Mouse (Mus musculus) G1E (cell line): ENCODE measurements around the gene Dapp1. TPM values are rescaled to one million over a fixed set of nuclear protein-coding genes. Genes with fewer than 3 reads are reported as not detected.

Experiments
- ATAC-seq: 2 replicates; pipeline ENCODE4 v1.8.0; 2016; ENCODE audit warnings: mild to moderate bottlenecking; ENCODE audit not compliant: insufficient number of reproducible peaks, poor library complexity, low FRiP score, severe bottlenecking; ENCODE audit errors: extremely low read depth
- DNase-seq: peaks from one replicate; pipeline ENCODE4 v3.0.0; 2012; ENCODE audit warnings: low spot score
- H3K27me3 ChIP-seq: 2 replicates; pipeline ENCODE4 v1.6.1; 2012; ENCODE audit warnings: mild to moderate bottlenecking, low read length, inconsistent platforms; ENCODE audit not compliant: insufficient read depth
- H3K36me3 ChIP-seq: replicated peaks from 2 replicates; pipeline ENCODE3; 2012; ENCODE audit warnings: mild to moderate bottlenecking, inconsistent platforms
- H3K4me1 ChIP-seq: 2 replicates; pipeline ENCODE4 v1.6.1; 2012; ENCODE audit warnings: low read depth, low read length, inconsistent platforms, mixed read lengths; ENCODE audit not compliant: insufficient read depth
- H3K4me3 ChIP-seq: 2 replicates; pipeline ENCODE4 v1.5.1; 2012; ENCODE audit warnings: low read depth, mild to moderate bottlenecking, inconsistent platforms, low read length, moderate library complexity, mixed read lengths
- H3K9me3 ChIP-seq: replicated peaks from 2 replicates; pipeline ENCODE4 v1.6.1; 2012; ENCODE audit warnings: inconsistent platforms
- CTCF ChIP-seq: IDR thresholded peaks from 2 replicates; pipeline ENCODE4 v1.5.1; 2012; ENCODE audit warnings: low read depth, low read length, inconsistent platforms, mixed read lengths
- GATA1 ChIP-seq: IDR thresholded peaks from 2 replicates; pipeline ENCODE4 v1.6.1; 2012; ENCODE audit warnings: borderline replicate concordance, low read length, inconsistent platforms, mixed read lengths
- GATA2 ChIP-seq: IDR thresholded peaks from 2 replicates; pipeline ENCODE4 v1.6.1; 2012; ENCODE audit warnings: low read depth, low read length, inconsistent platforms, borderline replicate concordance
- POLR2AphosphoS5 ChIP-seq: IDR thresholded peaks from 2 replicates; pipeline ENCODE4 v1.6.1; 2012; ENCODE audit warnings: low read depth, low read length, inconsistent platforms; ENCODE audit not compliant: insufficient replicate concordance
- TAL1 ChIP-seq: conservative IDR thresholded peaks from 2 replicates; pipeline ENCODE4 v1.6.1; 2012; ENCODE audit warnings: low read depth, low read length, inconsistent platforms, mixed read lengths
- polyA plus RNA-seq: library from polyadenylated mRNA; stranded (reverse); fragments of >175 nt; gene quantifications from 2 replicates; pipeline ENCODE4 v1.2.3, GENCODE M21; 2012
- total RNA-seq, 2 experiments: library from RNA; stranded (forward) in 1 of 2; stranded (reverse) in 1 of 2; fragments of 200-1000 nt in 1 of 2; fragments of >200 nt in 1 of 2; fragmentation: Nextera tagmentation in 1 of 2; gene quantifications; 2 replicates each; pipeline ENCODE4 v1.2.3; 2014 to 2017

The Dapp1 gene
- total and polyA plus RNA-seq, 3 experiments = 37.2 to 441 (median 301) TPM

DNA sequence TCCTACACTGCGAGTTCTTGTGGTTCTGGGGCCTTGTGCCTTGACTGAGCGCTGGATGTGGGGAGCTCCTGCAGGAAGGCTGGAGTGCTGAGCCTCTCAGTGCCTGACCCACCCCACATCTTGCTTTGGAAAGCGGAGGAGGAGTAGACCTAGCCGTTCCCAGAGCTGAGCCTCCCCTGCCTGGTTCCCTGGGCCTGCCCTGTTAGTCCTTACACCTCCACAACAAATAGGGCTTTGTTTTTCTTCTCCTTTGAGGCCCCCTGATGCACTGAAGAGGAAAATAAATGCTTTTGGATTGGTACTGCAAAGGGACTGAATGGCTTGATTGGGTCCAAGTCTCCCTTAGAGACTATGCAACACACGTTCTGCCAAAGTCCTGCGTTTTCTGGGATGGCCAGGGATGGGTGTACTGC, 3.7 kb downstream of the Dapp1 start:
- H3K4me3 ChIP-seq = peak overlapping the region; percentile 71

GRCm38 (mm10) chr3:137976943-137977628, 4.3 kb downstream of the Dapp1 start:
- no peak for TF ChIP-seq GATA2
- no peak for TF ChIP-seq GATA1
- TF ChIP-seq TAL1 = no peak
- no peak for TF ChIP-seq POLR2AphosphoS5
- TF ChIP-seq CTCF = no peak
- Histone ChIP-seq H3K9me3 (no peaks in the 10 kb centered on the region), H3K36me3 (peaks cover 66% of the 10 kb centered on the region), H3K4me1 (peaks cover 60% of the 10 kb centered on the region), H3K4me3 (peak overlapping the region; percentile 71), H3K27me3 (no peaks in the 10 kb centered on the region)
- DNase-seq (no peak), ATAC-seq (peak; percentile 5)

More for the DNA sequence above, 3.7 kb downstream of the Dapp1 start:
- H3K9me3 ChIP-seq = no peaks in the 10 kb centered on the region
- H3K36me3 ChIP-seq = peaks cover 61% of the 10 kb centered on the region
- H3K27me3 ChIP-seq = no peaks in the 10 kb centered on the region
- peaks cover 60% of the 10 kb centered on the region for H3K4me1 ChIP-seq
- TF ChIP-seq POLR2AphosphoS5 (no peak), TAL1 (no peak), GATA2 (no peak), CTCF (no peak)
- no peak for DNase-seq
- no peak for ATAC-seq

DNA sequence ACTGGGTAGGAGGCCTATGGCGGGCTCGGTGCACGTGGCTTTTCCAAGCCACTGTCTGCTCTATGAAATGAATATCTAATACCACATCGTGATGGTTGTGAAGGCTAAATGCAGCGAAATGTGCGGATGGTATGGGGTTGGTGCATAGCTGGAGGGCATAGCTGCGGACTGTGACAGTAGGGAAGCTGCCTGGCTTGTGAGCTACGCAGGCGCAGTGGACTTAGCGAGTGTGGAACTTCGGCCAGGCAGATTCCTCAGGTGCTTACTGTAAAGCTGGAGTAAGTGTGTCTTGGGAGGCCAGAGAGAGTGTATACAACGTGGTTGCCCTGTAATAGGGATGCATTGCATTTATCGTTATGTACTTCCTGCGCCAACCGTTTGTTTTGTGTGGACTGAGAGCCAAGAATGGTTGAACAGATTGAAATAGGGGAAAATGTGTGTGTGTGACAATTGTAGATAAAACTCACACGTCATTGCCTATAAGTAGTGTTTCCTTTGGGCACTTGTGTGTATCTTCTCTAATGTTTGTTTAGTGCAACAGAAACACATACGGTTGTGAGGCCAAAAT, 5.4 kb downstream of the Dapp1 start:
- TF ChIP-seq TAL1 (no peak), CTCF (no peak), POLR2AphosphoS5 (no peak), GATA1 (no peak), GATA2 (no peak)
- Histone ChIP-seq H3K4me1 (peaks cover 67% of the 10 kb centered on the region), H3K4me3 (peak overlapping the region; percentile 64), H3K36me3 (peaks cover 78% of the 10 kb centered on the region), H3K9me3 (no peaks in the 10 kb centered on the region), H3K27me3 (no peaks in the 10 kb centered on the region)
- ATAC-seq (no peak), DNase-seq (no peak)

DNA sequence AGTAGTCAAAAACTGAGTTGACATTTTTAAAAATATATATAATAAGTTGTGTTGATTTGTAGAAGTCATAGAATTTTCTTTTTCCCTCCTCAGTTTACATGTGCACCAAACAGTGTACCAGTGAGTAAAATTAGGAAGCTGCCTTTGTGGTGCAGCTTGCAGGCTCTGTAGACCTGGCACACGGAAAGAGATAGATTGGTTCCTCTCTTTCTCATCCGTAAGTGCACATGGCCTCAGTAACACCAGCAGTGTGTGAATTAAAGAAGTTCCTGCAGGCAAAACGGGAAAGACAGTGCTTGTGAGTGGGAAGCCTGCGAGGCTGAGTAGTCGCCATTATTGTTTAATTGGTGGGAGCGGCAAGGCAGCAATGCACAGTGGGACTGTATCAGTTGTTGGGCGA, 5.9 kb downstream of the Dapp1 start:
- peaks cover 81% of the 10 kb centered on the region for H3K36me3 ChIP-seq
- DNase-seq (no peak), ATAC-seq (no peak)
- no peaks in the 10 kb centered on the region for H3K9me3 ChIP-seq
- H3K4me1 ChIP-seq = peaks cover 72% of the 10 kb centered on the region
- H3K27me3 ChIP-seq = no peaks in the 10 kb centered on the region
- TF ChIP-seq POLR2AphosphoS5 = no peak
- H3K4me3 ChIP-seq = peak overlapping the region; percentile 64; the same call in 1 of the 2 replicates

DNA sequence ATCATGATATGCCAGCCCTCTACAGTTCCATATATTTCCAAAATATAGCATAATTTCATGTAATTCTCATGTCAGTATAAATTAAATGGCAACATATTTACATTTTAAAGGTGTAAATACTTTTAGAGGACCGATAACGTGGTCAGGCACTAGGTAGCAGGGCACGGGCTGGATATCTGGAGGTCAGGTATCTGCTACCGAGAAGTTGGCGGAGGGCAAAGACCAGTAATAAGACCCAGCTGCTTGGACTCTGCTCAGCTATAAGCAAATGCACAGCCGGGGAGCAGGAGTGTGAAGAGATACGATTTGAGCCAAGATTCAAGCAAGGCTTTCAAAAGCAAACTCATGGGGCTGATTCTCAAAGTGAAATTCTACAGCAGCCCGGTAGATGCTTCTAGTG, 7.0 kb downstream of the Dapp1 start:
- ATAC-seq (no peak), DNase-seq (no peak)
- peak overlapping the region; percentile 57; the same call in 1 of the 2 replicates for H3K4me3 ChIP-seq
- H3K36me3 ChIP-seq = peaks cover 79% of the 10 kb centered on the region
- H3K27me3 ChIP-seq = no peaks in the 10 kb centered on the region
- peaks cover 80% of the 10 kb centered on the region for H3K4me1 ChIP-seq
- no peaks in the 10 kb centered on the region for H3K9me3 ChIP-seq
- TF ChIP-seq GATA1 (no peak), CTCF (no peak), POLR2AphosphoS5 (no peak), TAL1 (no peak), GATA2 (no peak)

DNA sequence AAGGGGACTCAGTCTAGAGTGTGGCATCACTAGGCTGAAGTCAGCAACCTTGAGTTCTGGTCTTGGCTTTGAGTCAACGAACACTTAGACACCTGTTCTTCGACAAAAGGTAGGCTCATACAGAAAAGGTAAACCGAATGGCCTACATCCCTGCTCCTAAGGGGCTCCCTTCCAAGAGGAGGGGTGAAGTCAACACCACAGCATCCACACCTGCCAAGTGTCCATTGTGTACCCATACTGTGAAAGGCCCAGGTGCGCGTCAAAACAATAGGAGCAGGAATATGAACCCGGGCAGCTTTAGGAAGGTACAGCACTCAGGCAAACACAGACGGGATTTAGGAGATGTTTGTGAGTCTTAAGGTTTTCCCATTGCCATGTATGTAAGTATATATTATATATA, 8.4 kb downstream of the Dapp1 start:
- TF ChIP-seq CTCF (no peak), GATA2 (no peak), TAL1 (no peak), POLR2AphosphoS5 (no peak; the same call in 1 of the 2 replicates), GATA1 (no peak)
- no peak for ATAC-seq
- peak overlapping the region; percentile 48; the same call in 1 of the 2 replicates for H3K4me3 ChIP-seq
- H3K9me3 ChIP-seq = no peaks in the 10 kb centered on the region
- H3K27me3 ChIP-seq = no peaks in the 10 kb centered on the region
- DNase-seq = no peak
- H3K4me1 ChIP-seq = peaks cover 87% of the 10 kb centered on the region
- H3K36me3 ChIP-seq = peaks cover 78% of the 10 kb centered on the region
